Mouse (Mus musculus) CH12F3 (cell line): Measurements from ENCODE around the gene Osbp.
"Not testable (repeated sequence)": the region's sequence is repeated elsewhere in the genome, so short reads cannot be mapped to it uniquely, and the experiment has no call there.

ENCODE experiments used
- in situ Hi-C: fragments of 300-500 bp; cut with MboI; formaldehyde crosslinking; loops from 2 replicates; pipeline ENCODE4 v1.14.3; 2020; ENCODE audit warnings: low sequenced_read_pairs

Osbp gene

GRCm38 (mm10) chr19:11965023-11965942, at the start of gene Osbp:
Gene Osbp (plus strand): TSS chr19:11965941.
- in situ Hi-C loops: no loop called here

DNA sequence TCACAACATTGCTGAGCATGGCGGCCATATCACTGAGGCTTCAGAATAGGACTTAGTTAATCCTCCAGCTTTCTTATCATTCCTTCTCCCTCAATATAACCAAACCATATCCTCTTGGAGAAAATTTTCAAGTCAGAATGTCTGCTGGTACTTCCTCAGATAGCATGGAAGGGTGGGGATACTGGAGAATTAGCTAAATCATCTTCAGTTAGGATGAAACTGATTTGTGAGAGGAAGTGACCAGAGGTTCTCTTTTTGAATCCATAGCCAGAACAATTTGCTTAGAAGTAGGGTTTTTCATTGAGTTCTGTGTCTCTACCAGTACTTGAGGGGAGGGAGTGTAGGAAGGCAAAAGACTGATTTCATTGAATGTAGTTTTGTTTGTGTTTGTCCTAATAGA, 43.7 kb upstream of the Osbp start:
- in situ Hi-C loops: no loop called here

GRCm38 (mm10) chr19:11922515-11922914, 43.2 kb upstream of the Osbp start:
- in situ Hi-C loops: not testable (repeated sequence)

DNA sequence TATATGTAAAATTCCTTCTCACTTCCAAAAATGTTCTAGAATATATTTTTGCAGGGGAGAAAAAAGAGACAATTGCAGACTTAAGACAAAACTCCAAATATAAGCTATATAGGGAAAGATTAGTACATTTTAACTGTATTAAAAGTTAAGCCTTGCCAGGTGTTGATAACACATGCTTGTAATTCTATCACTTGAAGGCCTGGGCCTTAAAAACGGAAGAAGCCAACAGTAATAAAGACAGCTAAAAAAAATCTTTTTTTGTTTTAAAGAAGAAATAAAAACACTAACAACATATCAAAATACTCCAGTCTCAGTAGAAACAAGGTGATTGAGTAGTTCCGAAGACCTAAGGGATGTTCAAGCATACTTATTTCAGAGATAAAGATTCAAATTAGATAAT, 39.4 kb upstream of the Osbp start:
- in situ Hi-C loops: no loop called here

GRCm38 (mm10) chr19:11928025-11928748, 37.6 kb upstream of the Osbp start:
- in situ Hi-C loops: no loop called here

- in situ Hi-C loops: not testable (repeated sequence)
These were observed 19.3 kb upstream of the Osbp start for GRCm38 (mm10) chr19:11946460-11946859.

- in situ Hi-C loops: no loop called here
These were observed 15.9 kb upstream of the Osbp start for GRCm38 (mm10) chr19:11949878-11950277.

GRCm38 (mm10) chr19:11950747-11951146, 15.0 kb upstream of the Osbp start:
- in situ Hi-C loops: no loop called here

- in situ Hi-C loops: no loop called here
These were observed 11.5 kb upstream of the Osbp start for GRCm38 (mm10) chr19:11954206-11954605.

- in situ Hi-C loops: no loop called here
These were observed 9.1 kb upstream of the Osbp start for GRCm38 (mm10) chr19:11956636-11957035.

GRCm38 (mm10) chr19:11957396-11957795, 8.3 kb upstream of the Osbp start:
- in situ Hi-C loops: no loop called here

- in situ Hi-C loops: no loop called here
These were observed 7.9 kb upstream of the Osbp start for GRCm38 (mm10) chr19:11957846-11958245.

DNA sequence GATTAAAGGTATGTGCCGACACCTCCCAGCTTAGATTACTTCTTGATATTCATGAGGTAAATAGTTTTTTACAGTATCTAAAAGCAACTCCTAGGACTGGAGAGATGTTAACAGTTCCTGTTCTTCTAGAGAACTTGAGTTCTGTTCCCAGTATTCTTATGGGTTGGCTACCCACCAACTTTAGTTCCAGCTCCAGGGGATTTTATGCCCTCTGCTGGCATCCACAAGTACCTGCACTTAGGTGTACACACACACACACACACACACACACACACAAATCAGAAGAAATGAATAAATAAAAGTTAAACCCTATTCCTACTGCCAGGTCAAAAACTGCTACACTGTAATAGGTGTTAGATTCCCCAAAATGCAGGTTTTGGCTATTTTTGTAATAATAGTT, 1.5 kb upstream of the Osbp start:
- in situ Hi-C loops: no loop called here

DNA sequence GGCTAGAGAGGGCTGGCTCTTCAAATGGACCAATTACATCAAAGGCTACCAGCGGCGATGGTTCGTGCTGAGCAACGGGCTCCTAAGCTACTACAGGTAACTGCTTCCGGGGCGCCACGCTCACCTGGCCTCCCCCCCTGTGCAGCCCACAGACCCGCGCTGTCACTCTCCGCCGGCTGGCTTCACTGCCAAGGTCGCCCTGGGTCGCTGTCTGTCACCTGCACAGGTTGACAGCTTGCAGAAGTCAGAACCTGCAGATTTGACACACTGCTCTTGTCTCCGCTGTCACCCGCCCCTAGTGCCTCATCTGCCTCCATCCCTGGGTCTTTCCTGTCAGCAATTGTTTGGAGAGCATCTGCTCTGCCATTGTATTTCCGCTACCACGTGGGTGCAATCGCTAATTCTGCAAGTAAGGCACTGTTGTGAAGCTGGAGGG, 478 bp downstream of the Osbp start:
- in situ Hi-C loops: no loop called here

DNA sequence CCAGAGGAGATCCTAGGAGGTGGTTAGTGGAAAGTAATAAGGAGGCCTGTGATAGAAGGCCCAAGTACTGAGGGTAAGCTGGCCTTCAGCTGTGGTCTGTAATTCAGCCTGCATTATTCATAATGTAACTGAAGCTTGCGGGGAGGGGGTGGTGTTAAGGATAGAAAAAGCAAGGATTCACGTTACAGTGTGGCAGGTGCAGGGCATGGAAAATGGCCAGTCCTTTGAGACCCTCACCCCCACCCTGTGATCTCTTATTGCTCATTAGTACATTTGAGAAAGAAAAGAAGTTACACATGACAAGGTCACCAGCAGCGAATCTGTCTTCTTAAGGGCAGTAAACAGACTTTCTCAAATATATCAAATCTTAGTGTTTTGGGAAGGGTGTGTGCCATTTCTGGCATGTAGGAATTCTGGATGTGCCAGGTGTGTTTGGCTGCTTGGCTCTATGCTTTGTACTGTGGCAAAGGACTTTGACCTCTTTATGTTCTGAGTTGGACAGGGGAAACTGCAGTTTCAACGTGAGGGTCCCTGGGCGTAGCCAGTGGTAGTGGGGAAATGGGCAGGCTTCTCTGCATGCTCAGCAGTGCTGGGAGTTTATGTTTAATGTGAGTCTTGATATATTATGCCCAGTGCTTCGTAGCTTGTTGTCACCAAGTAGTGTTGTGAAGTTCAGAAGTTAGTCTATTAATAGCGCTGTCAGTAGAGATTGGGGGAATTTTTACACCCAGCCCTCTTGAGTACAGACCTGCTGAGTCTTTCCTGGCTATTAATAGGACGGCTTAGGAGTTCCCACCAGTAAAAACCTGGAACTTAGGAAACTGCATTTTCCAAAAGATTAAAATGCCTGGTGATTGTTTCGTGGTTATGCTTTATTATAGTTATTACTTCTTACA, 3.7 kb downstream of the Osbp start:
- in situ Hi-C loops: no loop called here

DNA sequence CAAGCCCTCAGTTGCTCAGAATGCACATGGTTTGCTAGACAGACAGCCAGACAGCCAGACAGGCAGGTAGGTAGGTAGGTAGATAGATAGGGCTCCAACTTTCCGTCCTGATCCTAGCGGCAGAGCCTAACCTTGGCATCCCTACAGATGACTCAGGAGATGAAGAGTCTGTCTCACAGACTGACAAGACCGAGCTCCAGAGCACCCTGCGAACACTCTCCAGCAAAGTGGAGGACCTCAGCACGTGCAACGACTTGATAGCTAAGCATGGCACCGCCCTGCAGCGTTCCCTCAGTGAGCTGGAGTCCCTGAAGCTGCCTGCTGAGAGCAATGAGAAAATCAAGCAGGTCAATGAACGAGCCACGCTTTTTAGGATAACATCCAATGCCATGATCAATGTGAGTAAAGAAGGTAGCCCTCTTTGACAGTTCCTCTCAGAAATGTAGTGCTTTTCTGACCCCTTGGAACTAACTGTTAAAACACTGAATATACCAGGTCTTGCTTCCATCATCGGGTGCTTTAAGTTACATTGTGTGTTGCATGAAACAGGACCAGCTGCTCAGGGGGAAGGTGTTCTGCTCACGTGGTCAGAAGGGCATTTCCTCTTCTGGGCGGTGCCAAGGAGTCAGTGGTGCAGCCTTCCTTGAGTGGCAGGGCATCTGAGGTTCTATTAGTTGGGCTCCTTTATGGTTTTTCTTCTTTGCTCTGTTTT, 7.9 kb downstream of the Osbp start:
- in situ Hi-C loops: no loop called here

- in situ Hi-C loops: no loop called here
These were observed 8.4 kb downstream of the Osbp start for GRCm38 (mm10) chr19:11974223-11974540.

DNA sequence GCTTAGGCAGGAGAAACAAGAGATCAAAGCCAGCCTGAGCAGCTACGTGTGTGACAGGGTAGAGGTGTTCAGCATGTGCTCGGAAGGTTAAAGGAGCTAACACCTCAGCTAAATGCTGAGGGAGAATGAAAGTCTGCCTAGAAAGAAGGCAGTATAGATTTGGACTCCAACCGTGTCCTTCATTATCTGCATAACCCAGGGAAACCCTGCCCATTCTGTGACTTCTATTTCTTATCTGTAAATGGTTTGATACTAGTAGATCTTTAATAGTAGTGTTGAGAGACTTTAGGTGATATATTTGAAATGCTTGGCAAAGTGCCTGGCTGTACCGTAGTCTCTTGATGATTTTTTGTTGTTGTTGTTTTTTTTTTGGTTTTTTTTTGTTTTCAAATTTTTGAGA, 9.9 kb downstream of the Osbp start:
- in situ Hi-C loops: no loop called here

DNA sequence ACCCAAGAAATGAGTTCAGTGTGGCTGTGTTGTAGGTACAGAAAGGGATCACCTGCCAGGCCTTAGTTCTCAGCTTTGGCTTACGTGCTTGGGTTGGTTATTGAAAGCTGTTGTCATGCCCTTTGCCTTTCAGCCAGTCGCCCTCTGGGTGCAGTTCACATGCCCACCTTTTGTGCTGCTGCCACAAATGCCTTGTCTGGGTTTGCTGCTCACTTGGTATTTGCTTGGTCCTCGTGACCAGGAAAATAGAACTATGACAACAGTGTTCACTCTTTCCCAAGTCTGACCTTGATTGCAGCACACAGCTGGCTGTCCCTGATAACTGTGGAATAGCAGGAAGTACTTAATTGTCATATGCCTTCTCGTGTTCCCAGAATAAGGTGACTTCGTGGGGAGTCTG, 11.6 kb downstream of the Osbp start:
- in situ Hi-C loops: no loop called here

GRCm38 (mm10) chr19:11980471-11980870, 14.7 kb downstream of the Osbp start:
- in situ Hi-C loops: no loop called here

DNA sequence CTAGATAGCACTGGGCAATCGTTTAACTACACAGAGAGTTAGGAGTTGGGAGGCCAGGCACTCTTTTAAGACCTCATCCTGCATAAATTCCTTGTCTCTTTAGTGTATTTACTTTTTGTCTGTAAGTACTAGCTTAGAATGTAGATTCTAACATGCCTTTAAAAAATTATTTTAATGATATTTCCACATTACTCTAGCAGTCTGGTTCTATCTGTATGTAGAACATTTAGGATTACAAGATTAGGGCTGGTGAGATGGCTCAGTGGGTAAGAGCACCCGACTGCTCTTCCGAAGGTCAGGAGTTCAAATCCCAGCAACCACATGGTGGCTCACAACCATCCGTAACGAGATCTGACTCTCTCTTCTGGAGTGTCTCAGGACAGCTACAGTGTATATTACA, 18.9 kb downstream of the Osbp start:
- in situ Hi-C loops: not testable (repeated sequence)
